Mouse (Mus musculus) embryonic facial prominence, embryonic 15.5 days (tissue): ENCODE measurements at regions not wholly inside any gene's neighbourhood (a gene's known extent, or its start where the extent isn't known, plus 50 kb on each side); places are given as distances from the start of the nearest gene placed in this dataset.
A peak's percentile ranks its signal among the peaks of the same experiment; 100 is the strongest.

ENCODE experiments used
- ATAC-seq: fragments of 200-750 bp; cut with Nextera tagmentation; 2 replicates; pipeline ENCODE4 v1.8.0; 2017; ENCODE audit warnings: low read depth, moderate TSS enrichment; ENCODE audit not compliant: insufficient number of reproducible peaks, low FRiP score, low TSS enrichment
- H3K27ac ChIP-seq: fragments of 300-500 bp; sonication (generic); replicated peaks from 2 replicates; pipeline ENCODE4 v1.5.1; 2015; ENCODE audit warnings: mild to moderate bottlenecking, inconsistent platforms
- H3K27me3 ChIP-seq: fragments of 300-500 bp; sonication (generic); 2 replicates; pipeline ENCODE4 v1.6.1; 2015; ENCODE audit warnings: inconsistent platforms
- H3K36me3 ChIP-seq: fragments of 300-500 bp; sonication (generic); 2 replicates; pipeline ENCODE4 v1.6.1; 2015; ENCODE audit warnings: mild to moderate bottlenecking, inconsistent platforms
- H3K4me1 ChIP-seq: fragments of 300-500 bp; sonication (generic); 2 replicates; pipeline ENCODE4 v1.6.1; 2015; ENCODE audit warnings: inconsistent platforms
- H3K4me2 ChIP-seq: fragments of 300-500 bp; sonication (generic); replicated peaks from 2 replicates; pipeline ENCODE4 v1.6.1; 2015; ENCODE audit warnings: mild to moderate bottlenecking, inconsistent platforms
- H3K4me3 ChIP-seq: fragments of 300-500 bp; sonication (generic); replicated peaks from 2 replicates; pipeline ENCODE4 v1.5.1; 2015; ENCODE audit warnings: mild to moderate bottlenecking, inconsistent platforms
- H3K9ac ChIP-seq: fragments of 300-500 bp; sonication (generic); 2 replicates; pipeline ENCODE4 v1.6.1; 2015; ENCODE audit warnings: inconsistent platforms
- H3K9me3 ChIP-seq: fragments of 300-500 bp; sonication (generic); replicated peaks from 2 replicates; pipeline ENCODE4 v1.6.1; 2016; ENCODE audit warnings: inconsistent platforms
- WGBS: fragments of 180-500 bp; shearing (Covaris S2); methylation state at CpG from one replicate; pipeline ENCODE4 v1.1.7; 2015; 5-methylcytosine and 5-hydroxymethylcytosine counted together

- H3K4me1 ChIP-seq = peaks cover 8% of the 10 kb centered on the region; the same call in 1 of the 2 replicates
- 52% methylated on average over 1 of the region's 1 CpGs for WGBS
- no peaks in the 10 kb centered on the region for H3K27me3 ChIP-seq
- H3K36me3 ChIP-seq = no peaks in the 10 kb centered on the region
- no peaks in the 10 kb centered on the region for H3K9me3 ChIP-seq
- no peak overlapping the region for H3K27ac ChIP-seq
- no peak overlapping the region for H3K4me2 ChIP-seq
- H3K9ac ChIP-seq = no peak overlapping the region
- no peak overlapping the region for H3K4me3 ChIP-seq
- ATAC-seq = no peak
Observed at GRCm38 (mm10) chr1:90692851-90693250, 90.1 kb downstream of the Cops8 start.

- H3K36me3 ChIP-seq = no peaks in the 10 kb centered on the region
- no peak overlapping the region for H3K4me3 ChIP-seq
- no peaks in the 10 kb centered on the region for H3K27me3 ChIP-seq
- H3K4me1 ChIP-seq = peaks cover 8% of the 10 kb centered on the region; the same call in 1 of the 2 replicates
- no peaks in the 10 kb centered on the region for H3K9me3 ChIP-seq
- no peak overlapping the region for H3K27ac ChIP-seq
- 94% methylated on average over 3 of the region's 3 CpGs for WGBS
- ATAC-seq = no peak
- H3K9ac ChIP-seq = no peak overlapping the region
- H3K4me2 ChIP-seq = no peak overlapping the region
Observed at GRCm38 (mm10) chr1:90694761-90695160, 92.0 kb downstream of the Cops8 start.

DNA sequence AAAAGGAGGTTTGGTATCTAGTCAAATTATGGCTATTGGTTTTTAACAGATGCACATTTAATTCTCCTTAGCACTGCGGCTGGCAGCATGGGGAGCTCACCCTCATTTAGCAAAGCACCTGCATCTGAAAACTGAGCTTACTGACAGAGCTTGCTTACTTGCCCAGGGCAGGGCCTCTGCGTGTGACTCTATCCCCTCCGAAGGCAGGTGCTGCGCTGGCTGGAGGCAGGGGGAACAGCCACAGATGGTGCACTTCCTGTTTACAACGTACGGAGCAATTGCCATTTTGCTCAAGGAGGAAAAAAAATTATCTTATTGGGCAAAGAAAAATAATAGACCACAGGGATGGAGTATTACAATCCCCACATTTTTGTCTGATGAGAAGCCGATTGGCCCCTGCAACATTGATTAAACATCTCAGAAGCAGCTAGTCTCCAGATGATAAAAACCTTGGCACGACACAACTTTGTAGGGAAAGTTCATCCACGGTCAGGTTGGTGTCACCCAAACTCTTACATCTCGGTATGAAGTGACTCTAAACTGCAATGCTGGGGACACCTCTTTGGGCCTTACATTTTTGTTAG, 92.5 kb downstream of the Cops8 start:
- no peak for ATAC-seq
- Histone ChIP-seq H3K4me3 (no peak overlapping the region), H3K9me3 (no peaks in the 10 kb centered on the region), H3K27me3 (no peaks in the 10 kb centered on the region), H3K4me1 (peaks cover 8% of the 10 kb centered on the region; the same call in 1 of the 2 replicates), H3K4me2 (no peak overlapping the region), H3K36me3 (no peaks in the 10 kb centered on the region), H3K9ac (no peak overlapping the region), H3K27ac (no peak overlapping the region)
- WGBS = 50% methylated on average over 10 of the region's 10 CpGs

- no peak overlapping the region for H3K4me3 ChIP-seq
- H3K4me1 ChIP-seq = peaks cover 3% of the 10 kb centered on the region; the same call in 1 of the 2 replicates
- no peak overlapping the region for H3K4me2 ChIP-seq
- no peaks in the 10 kb centered on the region for H3K36me3 ChIP-seq
- H3K27ac ChIP-seq = no peak overlapping the region
- no peak for ATAC-seq
- H3K9ac ChIP-seq = no peak overlapping the region
- 87% methylated on average over 1 of the region's 1 CpGs for WGBS
- H3K9me3 ChIP-seq = no peaks in the 10 kb centered on the region
- H3K27me3 ChIP-seq = no peaks in the 10 kb centered on the region
Observed at GRCm38 (mm10) chr1:90696000-90696399, 93.2 kb downstream of the Cops8 start.

GRCm38 (mm10) chr1:90697056-90697596, 94.3 kb downstream of the Cops8 start:
- ATAC-seq = peak; percentile 66; the same call in 1 of the 2 replicates
- Histone ChIP-seq H3K36me3 (no peaks in the 10 kb centered on the region), H3K9ac (no peak overlapping the region), H3K27ac (0 out of 2 replicates have a peak overlapping the region, but pooled peaks have one; percentile 22), H3K4me3 (no peak overlapping the region), H3K4me1 (peaks cover 3% of the 10 kb centered on the region; the same call in 1 of the 2 replicates), H3K4me2 (no peak overlapping the region), H3K9me3 (no peaks in the 10 kb centered on the region), H3K27me3 (no peaks in the 10 kb centered on the region)
- WGBS = 77% methylated on average over 3 of the region's 3 CpGs

GRCm38 (mm10) chr1:90698618-90699017, 95.8 kb downstream of the Cops8 start:
- ATAC-seq = no peak
- Histone ChIP-seq H3K27me3 (no peaks in the 10 kb centered on the region), H3K4me3 (no peak overlapping the region), H3K4me2 (no peak overlapping the region), H3K4me1 (peaks cover 3% of the 10 kb centered on the region; the same call in 1 of the 2 replicates), H3K9me3 (no peaks in the 10 kb centered on the region), H3K36me3 (no peaks in the 10 kb centered on the region), H3K9ac (no peak overlapping the region), H3K27ac (no peak overlapping the region)
- WGBS = 84% methylated on average over 2 of the region's 2 CpGs

DNA sequence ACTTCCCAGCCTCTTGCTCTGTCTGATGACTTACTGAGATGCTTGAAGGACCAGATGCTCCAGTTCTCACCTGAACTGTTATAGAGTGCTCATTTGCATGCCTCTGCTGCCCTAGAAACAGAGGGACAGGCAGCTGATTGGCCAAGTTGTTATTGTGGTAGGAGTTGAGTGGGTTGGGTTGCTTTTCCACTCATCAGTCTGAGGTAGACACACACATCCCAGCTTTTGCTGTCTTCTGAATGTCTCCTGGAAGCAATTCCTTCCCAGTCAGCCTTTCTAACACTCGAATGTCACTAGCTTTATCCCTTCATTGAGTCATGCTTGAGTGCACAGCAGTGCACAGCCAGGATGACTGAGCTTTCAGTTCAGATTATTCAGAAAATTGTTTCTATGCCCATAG, 99.0 kb downstream of the Cops8 start:
- no peaks in the 10 kb centered on the region for H3K9me3 ChIP-seq
- H3K9ac ChIP-seq = no peak overlapping the region
- no peak overlapping the region for H3K4me3 ChIP-seq
- WGBS = 66% methylated on average over 1 of the region's 1 CpGs
- H3K36me3 ChIP-seq = no peaks in the 10 kb centered on the region
- H3K4me1 ChIP-seq = peaks cover 3% of the 10 kb centered on the region; the same call in 1 of the 2 replicates
- no peak overlapping the region for H3K4me2 ChIP-seq
- no peak overlapping the region for H3K27ac ChIP-seq
- no peak for ATAC-seq
- no peaks in the 10 kb centered on the region for H3K27me3 ChIP-seq

GRCm38 (mm10) chr1:90706391-90706790, 103.6 kb downstream of the Cops8 start:
- Histone ChIP-seq H3K9ac (no peak overlapping the region), H3K27me3 (no peaks in the 10 kb centered on the region), H3K27ac (no peak overlapping the region), H3K4me3 (no peak overlapping the region), H3K4me2 (no peak overlapping the region), H3K36me3 (no peaks in the 10 kb centered on the region), H3K4me1 (no peaks in the 10 kb centered on the region), H3K9me3 (no peaks in the 10 kb centered on the region)
- ATAC-seq = 0 out of 2 replicates have a peak, but pooled peaks have one; percentile 29

GRCm38 (mm10) chr1:90709761-90710160, 107.0 kb downstream of the Cops8 start:
- Histone ChIP-seq H3K9ac (no peak overlapping the region), H3K4me1 (no peaks in the 10 kb centered on the region), H3K4me3 (no peak overlapping the region), H3K27ac (no peak overlapping the region), H3K9me3 (no peaks in the 10 kb centered on the region), H3K27me3 (no peaks in the 10 kb centered on the region), H3K4me2 (no peak overlapping the region), H3K36me3 (no peaks in the 10 kb centered on the region)
- ATAC-seq = no peak
- 68% methylated on average over 3 of the region's 3 CpGs for WGBS

- Histone ChIP-seq H3K27ac (no peak overlapping the region), H3K4me2 (no peak overlapping the region), H3K4me1 (no peaks in the 10 kb centered on the region), H3K27me3 (no peaks in the 10 kb centered on the region), H3K4me3 (no peak overlapping the region), H3K9ac (no peak overlapping the region), H3K36me3 (no peaks in the 10 kb centered on the region), H3K9me3 (no peaks in the 10 kb centered on the region)
- ATAC-seq = no peak
- WGBS = 78% methylated on average over 3 of the region's 3 CpGs
Observed at GRCm38 (mm10) chr1:90710566-90710965, 107.8 kb downstream of the Cops8 start.

- no peak overlapping the region for H3K9ac ChIP-seq
- H3K4me1 ChIP-seq = no peaks in the 10 kb centered on the region
- no peak for ATAC-seq
- no peaks in the 10 kb centered on the region for H3K9me3 ChIP-seq
- H3K4me2 ChIP-seq = no peak overlapping the region
- H3K36me3 ChIP-seq = no peaks in the 10 kb centered on the region
- 87% methylated on average over 8 of the region's 8 CpGs for WGBS
- no peak overlapping the region for H3K4me3 ChIP-seq
- no peak overlapping the region for H3K27ac ChIP-seq
- no peaks in the 10 kb centered on the region for H3K27me3 ChIP-seq
Observed at GRCm38 (mm10) chr1:90711103-90711502, 108.3 kb downstream of the Cops8 start.
